Comparison of ENCODE assay signal across 28 mouse cellular contexts in the genomic region with DNA sequence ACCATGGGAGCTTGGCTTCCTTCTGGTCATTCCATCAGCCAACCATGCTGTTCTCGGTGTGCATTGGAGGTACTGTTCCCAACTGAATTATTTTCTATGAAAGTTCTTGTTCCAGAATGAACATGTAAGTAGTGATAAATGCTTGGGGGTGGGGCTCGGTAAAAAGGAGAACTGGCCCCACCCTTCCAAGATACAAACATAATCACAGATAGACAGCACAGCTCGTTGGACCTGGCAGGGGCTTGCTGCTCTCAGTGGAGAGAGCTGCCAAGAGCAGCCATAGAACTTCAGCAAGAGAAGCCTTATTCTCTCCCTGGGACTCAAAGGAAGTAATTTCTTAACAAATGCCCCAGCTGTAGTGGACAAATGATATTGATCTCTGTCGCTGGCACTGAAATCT.
DNase-seq lines count a peak whose midpoint lies in the region; ATAC-seq and TF ChIP-seq lines count a peak whose summit lies in the region.
"Had no signal": no experiment of that assay in that cellular context is flagged by ENCODE, and none has a peak within 500 bp of the region (broad histone marks: within the 10 kb centered on the region; RNA-seq: fewer than 3 reads in every experiment).

No protein-coding gene starts in this region.

- DNase-seq in G1E (ENCODE audit: low spot score) (no peak), MEL-GATA-1-ER (ENCODE audit: extremely low read depth, low read depth) (peak; percentile 25)
- no peak for DNase-seq in liver, embryonic 11.5 days (ENCODE audit: low spot score)
- DNase-seq in liver, embryonic 14.5 days (ENCODE audit: low read depth in 3 of 3, low spot score in 3 of 3), result no peak
- no peak for DNase-seq in thymus, postnatal 36 days
- DNase-seq in thymus, postnatal 4 days, result no peak
- no peak for DNase-seq in thymus, postnatal 25 days
- DNase-seq: adrenal gland, postnatal 10 days; adrenal gland, postnatal 36 days; B cell, adult 2 months; cerebellum, adult 11-12 months; cerebellum, adult 8-10 months; gastrocnemius, adult 2 months; gastrocnemius, postnatal 14 days; heart, adult 11 months; heart, postnatal 10 days; heart, postnatal 36 days had no signal

- H3K27ac ChIP-seq in liver, embryonic 11.5 days (ENCODE audit: low read depth, low read length), result no peak overlapping the region
- no peak overlapping the region for H3K27ac ChIP-seq in liver, embryonic 14.5 days
- H3K27ac ChIP-seq: forebrain, embryonic 10.5 days; forebrain, embryonic 13.5 days; gastrocnemius, adult 2 months; heart, embryonic 15.5 days; hindbrain, embryonic 10.5 days; hindbrain, embryonic 14.5 days; hindbrain, postnatal 0 days had no signal

- H3K4me2 ChIP-seq in liver, embryonic 11.5 days, result no peak overlapping the region
- H3K4me2 ChIP-seq in liver, embryonic 14.5 days (ENCODE audit: low read depth), result no peak overlapping the region
- H3K4me2 ChIP-seq: forebrain, embryonic 13.5 days; heart, embryonic 12.5 days; heart, embryonic 15.5 days; hindbrain, embryonic 14.5 days had no signal

- H3K9ac ChIP-seq in liver, embryonic 11.5 days (ENCODE audit: low read depth, low read length), result no peak overlapping the region
- H3K9ac ChIP-seq in liver, embryonic 14.5 days (replicated peaks), result no peak overlapping the region
- H3K9ac ChIP-seq: forebrain, embryonic 13.5 days; heart, embryonic 12.5 days; heart, embryonic 15.5 days; hindbrain, embryonic 14.5 days had no signal

- TF ChIP-seq EP300 in liver, embryonic 14.5 days (IDR thresholded peaks at IDR 0.05; ENCODE audit: low read depth), result no peak

- ATAC-seq in G1E (ENCODE audit: extremely low read depth, insufficient number of reproducible peaks, low FRiP score, poor library complexity, severe bottlenecking), result peak; percentile 63
- ATAC-seq in liver, embryonic 11.5 days (replicated peaks; ENCODE audit: low FRiP score), result peak; percentile 72
- peak; percentile 47; the same call in 1 of the 2 replicates for ATAC-seq in liver, embryonic 14.5 days (ENCODE audit: insufficient read depth)
- ATAC-seq: forebrain, embryonic 13.5 days; forebrain, embryonic 16.5 days; hindbrain, postnatal 0 days; inflammation-experienced regulatory T-cells, adult 6 months; Patski had no signal

- no peak for TF ChIP-seq CTCF in G1E (IDR thresholded peaks at IDR 0.05; ENCODE audit: low read depth, low read length)
- TF ChIP-seq CTCF in liver, embryonic 14.5 days (IDR thresholded peaks at IDR 0.05; ENCODE audit: low read depth), result no peak

- no peaks in the 10 kb centered on the region for H3K9me3 ChIP-seq in G1E (replicated peaks)
- H3K9me3 ChIP-seq in liver, embryonic 11.5 days (ENCODE audit: control insufficient read depth, low read length), result no peaks in the 10 kb centered on the region
- no peaks in the 10 kb centered on the region for H3K9me3 ChIP-seq in liver, embryonic 14.5 days (ENCODE audit: control insufficient read depth, low read length)
- H3K9me3 ChIP-seq: forebrain, embryonic 10.5 days; forebrain, embryonic 13.5 days; heart, embryonic 12.5 days; heart, embryonic 15.5 days; hindbrain, embryonic 10.5 days had no signal

- peaks cover 4% of the 10 kb centered on the region; the same call in 1 of the 2 replicates for H3K4me1 ChIP-seq in G1E (ENCODE audit: insufficient read depth, low read depth, low read length)
- H3K4me1 ChIP-seq in liver, embryonic 11.5 days (replicated peaks; ENCODE audit: control insufficient read depth, insufficient read depth, low read length), result no peaks in the 10 kb centered on the region
- H3K4me1 ChIP-seq in liver, embryonic 14.5 days (replicated peaks; ENCODE audit: control insufficient read depth in 2 of 2, insufficient read depth in 2 of 2, low read length in 1 of 2), result peaks cover 0 to 2% of the 10 kb centered on the region in 2 experiments; a peak in 1 of 4 replicates
- H3K4me1 ChIP-seq: forebrain, embryonic 10.5 days; forebrain, embryonic 13.5 days; heart, embryonic 12.5 days; heart, embryonic 15.5 days; hindbrain, embryonic 10.5 days had no signal

- H3K4me3 ChIP-seq in G1E (ENCODE audit: low read depth, low read length), result no peak overlapping the region
- no peak overlapping the region for H3K4me3 ChIP-seq in liver, embryonic 11.5 days (ENCODE audit: low read depth, low read length)
- H3K4me3 ChIP-seq in liver, embryonic 14.5 days (ENCODE audit: insufficient read depth in 1 of 2, low read depth in 2 of 2, low read length in 2 of 2), result no peak overlapping the region
- H3K4me3 ChIP-seq: forebrain, embryonic 10.5 days; forebrain, embryonic 13.5 days; gastrocnemius, adult 2 months; heart, embryonic 12.5 days; heart, embryonic 15.5 days; hindbrain, embryonic 10.5 days had no signal

- WGBS in liver, embryonic 11.5 days, result 62% methylated on average over 4 of the region's 4 CpGs
- 34% methylated on average over 4 of the region's 4 CpGs for WGBS in liver, embryonic 14.5 days (ENCODE audit: insufficient replicate concordance)

- no peaks in the 10 kb centered on the region for H3K36me3 ChIP-seq in G1E (replicated peaks)
- H3K36me3 ChIP-seq in liver, embryonic 11.5 days (ENCODE audit: control insufficient read depth, insufficient read depth, low read length), result no peaks in the 10 kb centered on the region
- H3K36me3 ChIP-seq in liver, embryonic 14.5 days (replicated peaks; ENCODE audit: control insufficient read depth, insufficient read depth, low read depth), result no peaks in the 10 kb centered on the region
- H3K36me3 ChIP-seq: forebrain, embryonic 10.5 days; heart, embryonic 12.5 days; heart, embryonic 15.5 days; hindbrain, embryonic 10.5 days had no signal

- H3K27me3 ChIP-seq in G1E (ENCODE audit: insufficient read depth, low read length), result no peaks in the 10 kb centered on the region
- H3K27me3 ChIP-seq in liver, embryonic 11.5 days (replicated peaks; ENCODE audit: control insufficient read depth, insufficient read depth, low read length), result no peaks in the 10 kb centered on the region
- H3K27me3 ChIP-seq in liver, embryonic 14.5 days (ENCODE audit: control insufficient read depth, insufficient read depth, low read length), result no peaks in the 10 kb centered on the region
- H3K27me3 ChIP-seq: CH12.LX; forebrain, embryonic 13.5 days; heart, embryonic 12.5 days; heart, embryonic 15.5 days had no signal
